Mouse (Mus musculus) erythroblast, adult 5-6 weeks (primary cell): ENCODE results near the gene Zbtb4. TPM values are rescaled to one million over a fixed set of nuclear protein-coding genes. Genes with fewer than 3 reads are reported as not detected.
"Not testable (repeated sequence)": the region's sequence is repeated elsewhere in the genome, so short reads cannot be mapped to it uniquely, and the experiment has no call there.

ENCODE experiments used
- ATAC-seq: replicated peaks from 2 replicates; pipeline ENCODE4 v1.8.0; 2016; ENCODE audit warnings: moderate number of reproducible peaks, mild to moderate bottlenecking, moderate TSS enrichment, inconsistent platforms; ENCODE audit not compliant: poor library complexity, low FRiP score, severe bottlenecking
- total RNA-seq, 2 experiments: library from RNA; stranded (forward) in 1 of 2; stranded (reverse) in 1 of 2; fragments of 150-400 nt in 1 of 2; fragments of 200-764, 138-1000 nt in 1 of 2; gene quantifications; 2 replicates each; pipeline versions ENCODE4 v1.2.3 to v1.2.4; 2015 to 2017; ENCODE audit warnings: low replicate concordance in 2 of 2

Zbtb4 gene
- total RNA-seq (2015; ENCODE audit: low replicate concordance) (1.7 and 1.9 TPM in 2 replicates), total RNA-seq (2017; ENCODE audit: low replicate concordance) (0.94 and 2.4 TPM in 2 replicates)

GRCm38 (mm10) chr11:69765221-69766125, at the start of gene Zbtb4:
TSS of gene Zbtb4 (plus strand) at chr11:69765912.
- no peak for ATAC-seq

DNA sequence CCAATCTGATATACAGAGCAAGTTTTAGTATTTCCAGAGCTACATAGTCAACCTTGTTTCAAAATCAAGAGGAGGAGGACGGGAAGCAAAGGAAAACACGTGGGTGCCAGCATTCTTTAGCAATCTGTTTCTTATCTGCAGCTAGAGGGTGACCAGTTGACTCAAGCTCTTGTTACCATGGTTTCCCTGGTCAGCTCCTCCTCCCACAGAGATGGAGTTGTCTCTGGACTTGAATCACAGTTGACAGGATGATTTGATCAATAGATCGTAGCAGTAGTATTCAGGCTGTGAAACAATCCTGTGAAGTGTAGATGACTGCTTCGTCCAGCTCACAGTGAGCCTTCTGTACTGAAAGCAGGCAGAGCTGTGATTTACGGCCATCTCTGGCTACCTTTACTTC, 49.8 kb upstream of the Zbtb4 start:
- no peak for ATAC-seq

DNA sequence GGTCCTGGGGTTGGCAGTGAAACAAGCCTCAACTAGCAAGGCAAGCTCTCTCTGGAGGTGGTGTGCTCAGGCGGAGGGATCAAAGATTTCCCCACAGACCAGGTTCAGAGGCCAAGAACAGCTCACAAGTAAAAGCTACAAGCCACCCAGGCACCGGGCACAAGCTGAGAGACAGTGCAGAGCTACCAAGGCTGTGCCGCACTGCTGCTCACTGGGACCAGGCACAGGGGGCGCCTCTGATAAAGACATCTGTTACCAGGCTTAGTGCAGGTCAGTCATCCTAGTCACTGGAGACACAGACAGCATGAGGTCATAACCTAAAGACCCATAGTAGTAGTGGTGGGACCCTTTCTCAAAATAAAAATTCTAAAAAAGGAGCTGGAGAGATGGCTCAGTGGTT, 48.8 kb upstream of the Zbtb4 start:
- no peak for ATAC-seq

DNA sequence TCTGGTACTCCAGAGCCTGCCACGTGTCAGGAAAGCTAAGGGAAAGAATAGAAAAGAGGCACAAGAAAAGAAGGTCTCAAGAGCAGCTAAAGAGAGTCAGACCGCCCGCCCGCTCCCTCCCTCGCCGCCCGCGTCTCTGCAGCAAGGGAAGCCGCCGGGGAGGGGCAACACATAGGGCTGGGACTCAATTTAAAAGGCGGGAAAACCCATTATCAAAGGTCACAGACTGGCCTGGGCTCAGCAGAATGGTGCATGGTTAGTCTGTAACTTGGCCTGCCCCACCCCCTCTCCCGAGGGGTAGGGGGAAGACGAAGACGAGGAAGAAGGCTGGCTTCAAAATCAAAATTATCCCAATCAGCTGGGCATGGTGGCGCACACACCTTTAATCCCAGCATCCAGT, 47.1 kb upstream of the Zbtb4 start:
- peak; percentile 85 for ATAC-seq

GRCm38 (mm10) chr11:69719423-69719822, 46.3 kb upstream of the Zbtb4 start:
- 0 out of 2 replicates have a peak, but pooled peaks have one; percentile 42 for ATAC-seq

DNA sequence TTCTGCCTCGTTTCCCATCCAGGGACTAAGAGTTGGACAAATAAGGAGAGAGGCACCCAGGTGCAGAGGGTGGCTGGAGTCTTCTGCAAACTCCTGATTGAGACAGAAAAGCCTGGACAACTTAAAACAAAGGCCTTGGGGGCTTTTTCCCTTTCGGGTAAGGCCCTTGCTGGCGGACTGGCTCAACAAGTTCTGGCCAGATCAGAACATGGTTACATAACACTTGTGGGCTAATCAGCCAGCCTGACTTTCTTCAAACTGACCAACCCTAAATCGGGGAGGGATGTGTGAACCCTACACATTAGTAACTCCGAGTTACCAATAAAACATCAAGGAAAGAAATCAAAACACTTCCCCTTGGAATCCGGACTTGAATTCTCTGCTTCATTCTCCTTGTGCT, 44.9 kb upstream of the Zbtb4 start:
- no peak for ATAC-seq

- no peak for ATAC-seq
Measured at GRCm38 (mm10) chr11:69723074-69723473, 42.6 kb upstream of the Zbtb4 start.

- no peak for ATAC-seq
Measured at GRCm38 (mm10) chr11:69725951-69726350, 39.8 kb upstream of the Zbtb4 start.

DNA sequence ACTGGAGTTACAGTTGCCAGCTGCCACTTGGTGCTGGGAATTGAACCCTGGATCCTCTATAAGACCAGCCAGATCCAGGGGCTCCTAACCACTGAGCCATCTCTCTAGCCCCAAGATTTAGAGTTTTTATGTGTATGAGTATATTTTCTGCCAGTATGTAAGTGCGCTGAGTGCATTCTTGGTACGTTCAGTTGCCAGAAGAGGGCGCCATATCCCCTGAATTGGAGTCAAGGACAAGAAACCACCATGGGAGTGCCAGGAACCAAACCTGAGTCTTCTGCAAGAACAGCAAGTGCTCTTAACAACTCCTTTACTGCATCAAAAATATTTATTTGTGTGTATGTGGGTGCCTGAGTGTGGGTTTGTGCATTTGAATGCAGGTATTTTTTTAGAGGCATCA, 36.6 kb upstream of the Zbtb4 start:
- peak; percentile 68 for ATAC-seq

GRCm38 (mm10) chr11:69731408-69731807, 34.3 kb upstream of the Zbtb4 start:
- ATAC-seq: not testable (repeated sequence)

DNA sequence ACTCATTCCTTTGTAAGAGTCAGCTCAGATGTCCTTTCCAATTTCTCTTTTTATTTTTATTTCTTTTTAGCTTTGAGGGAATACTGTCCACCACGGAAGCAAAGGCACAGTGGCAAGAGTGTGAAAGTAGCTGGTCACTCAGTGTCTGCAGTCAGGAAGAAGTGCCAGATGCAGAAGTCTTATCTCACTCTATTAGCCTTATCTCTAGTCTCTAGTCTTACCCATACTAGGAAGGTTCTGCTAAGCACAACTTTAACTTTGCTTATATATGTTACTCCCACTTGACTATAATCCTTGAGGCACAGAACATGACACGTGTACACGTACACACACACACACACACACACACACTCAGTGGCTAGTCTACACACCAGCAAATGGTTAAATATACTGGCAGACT, 14.1 kb upstream of the Zbtb4 start:
- peak; percentile 30; the same call in 1 of the 2 replicates for ATAC-seq

DNA sequence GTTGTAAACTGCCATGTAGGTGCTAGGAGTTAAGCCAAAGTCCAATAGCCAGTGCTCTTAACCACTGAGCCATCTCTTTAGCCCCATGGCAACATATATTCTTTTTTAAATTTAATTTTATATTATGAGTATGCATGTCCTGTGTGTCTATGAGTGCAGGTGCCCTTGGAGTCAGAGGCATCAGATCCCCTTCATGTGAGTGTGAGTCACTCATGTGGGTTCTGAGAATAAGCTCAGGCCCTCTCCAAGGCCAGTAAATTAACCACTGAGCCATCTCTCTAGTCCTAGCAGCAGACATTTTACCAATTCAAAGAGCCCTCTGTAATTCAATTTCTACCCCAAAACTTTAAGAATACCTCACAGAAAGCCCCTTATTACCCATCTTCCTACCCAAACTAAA, 13.0 kb upstream of the Zbtb4 start:
- no peak for ATAC-seq

- no peak for ATAC-seq
Measured at GRCm38 (mm10) chr11:69754233-69754632, 11.5 kb upstream of the Zbtb4 start.

DNA sequence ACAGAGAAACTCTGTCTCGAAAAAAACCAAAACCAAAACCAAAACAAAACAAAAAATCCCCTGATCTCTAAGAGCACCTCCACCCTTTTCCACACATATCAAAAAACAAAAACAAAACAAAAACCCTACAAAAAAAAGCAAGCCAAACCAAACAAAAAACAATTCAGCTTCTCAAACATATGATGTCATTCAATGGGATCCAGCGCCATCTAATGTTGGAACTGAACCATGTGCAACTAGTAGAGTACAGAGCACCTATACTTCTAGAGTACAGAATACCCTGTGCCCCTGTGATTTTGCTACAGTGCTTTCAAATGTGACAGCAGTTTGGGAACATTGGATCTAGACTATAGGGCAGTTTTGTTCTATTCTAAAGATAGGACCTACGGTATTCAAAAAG, 11.0 kb upstream of the Zbtb4 start:
- no peak for ATAC-seq

- ATAC-seq: peak; percentile 8
Measured at GRCm38 (mm10) chr11:69757303-69758089, 8.2 kb upstream of the Zbtb4 start.

DNA sequence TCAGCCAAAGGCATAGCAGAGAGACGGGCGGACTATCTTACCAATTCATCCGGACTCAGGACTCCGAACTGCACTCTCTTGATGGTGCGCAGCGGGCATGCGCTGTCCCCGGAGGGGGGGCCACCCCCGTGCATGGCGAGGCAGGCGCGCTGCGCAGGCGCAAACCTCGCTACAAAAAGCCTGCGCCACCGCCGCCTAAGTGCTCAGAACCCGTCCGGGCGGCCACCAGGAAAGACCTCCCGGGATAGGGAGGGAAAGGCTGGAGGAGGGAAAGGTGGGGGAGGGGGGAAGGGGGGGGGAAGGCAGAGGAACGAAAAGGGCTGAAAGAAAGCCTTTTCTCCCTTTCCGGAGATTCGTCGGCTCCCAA, 7.6 kb upstream of the Zbtb4 start:
- peak; percentile 73 for ATAC-seq

DNA sequence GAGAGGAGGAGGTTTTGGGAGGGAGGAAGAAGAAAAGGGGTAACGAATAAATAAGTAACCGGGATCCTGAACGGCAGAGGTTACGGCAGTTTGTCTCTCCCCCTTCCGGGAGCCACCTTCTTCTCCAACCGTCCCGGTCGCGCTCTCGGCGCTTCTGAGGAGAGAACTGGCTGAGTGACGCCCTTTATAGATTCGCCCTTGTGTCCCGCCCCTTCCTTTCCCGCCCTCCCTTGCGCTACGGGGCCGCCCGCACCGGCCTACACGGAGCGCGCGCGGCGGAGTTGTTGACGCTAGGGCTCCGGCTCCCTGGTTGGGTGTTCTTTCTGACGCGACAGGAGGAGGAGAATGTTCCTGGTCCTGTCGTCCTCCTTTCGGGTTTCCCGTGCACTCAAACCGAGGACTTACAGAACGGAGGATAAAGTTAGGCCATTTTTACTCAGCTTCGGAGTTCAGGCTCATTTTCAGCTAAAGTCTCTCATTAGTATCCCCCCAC, 7.2 kb upstream of the Zbtb4 start, which contains the start of gene Polr2a:
Gene Polr2a, minus strand, starts transcription at position 160 of the 493 bp plus-strand sequence.
- ATAC-seq: peak; percentile 81

DNA sequence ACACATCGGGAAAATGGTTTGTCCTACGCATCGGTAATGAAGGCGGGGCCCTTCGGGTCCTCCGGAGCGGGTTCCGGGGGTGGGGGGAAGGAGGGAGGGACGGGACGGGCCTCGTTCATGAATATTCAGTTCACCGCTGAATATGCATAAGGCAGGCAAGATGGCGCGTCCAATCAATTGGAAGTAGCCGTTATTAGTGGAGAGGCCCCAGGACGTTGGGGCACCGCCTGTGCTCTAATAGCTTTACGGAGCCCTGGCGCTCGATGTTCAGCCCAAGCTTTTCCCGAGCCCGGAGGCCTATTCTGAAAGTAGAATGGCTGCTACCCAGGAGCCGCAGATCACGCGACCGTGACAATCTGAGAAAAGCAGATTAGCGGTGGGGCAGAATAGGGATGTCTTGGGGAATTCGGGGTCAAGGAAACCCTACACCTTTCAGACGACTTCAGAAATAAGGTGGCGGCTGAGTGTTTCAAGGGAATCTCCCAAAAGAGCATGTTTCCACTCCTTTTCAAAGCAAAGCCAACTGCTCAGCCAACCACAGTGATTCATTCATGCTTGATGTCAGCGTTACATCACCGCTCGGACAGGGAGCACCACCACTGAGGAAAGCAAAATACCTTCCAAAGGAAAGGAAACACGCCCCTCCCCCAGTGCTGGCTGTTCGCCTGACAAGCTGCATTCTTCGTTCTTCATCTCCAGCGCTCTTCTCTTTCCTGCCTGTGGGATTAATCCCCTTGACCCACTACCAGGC, 6.6 kb upstream of the Zbtb4 start:
- peak; percentile 77 for ATAC-seq

DNA sequence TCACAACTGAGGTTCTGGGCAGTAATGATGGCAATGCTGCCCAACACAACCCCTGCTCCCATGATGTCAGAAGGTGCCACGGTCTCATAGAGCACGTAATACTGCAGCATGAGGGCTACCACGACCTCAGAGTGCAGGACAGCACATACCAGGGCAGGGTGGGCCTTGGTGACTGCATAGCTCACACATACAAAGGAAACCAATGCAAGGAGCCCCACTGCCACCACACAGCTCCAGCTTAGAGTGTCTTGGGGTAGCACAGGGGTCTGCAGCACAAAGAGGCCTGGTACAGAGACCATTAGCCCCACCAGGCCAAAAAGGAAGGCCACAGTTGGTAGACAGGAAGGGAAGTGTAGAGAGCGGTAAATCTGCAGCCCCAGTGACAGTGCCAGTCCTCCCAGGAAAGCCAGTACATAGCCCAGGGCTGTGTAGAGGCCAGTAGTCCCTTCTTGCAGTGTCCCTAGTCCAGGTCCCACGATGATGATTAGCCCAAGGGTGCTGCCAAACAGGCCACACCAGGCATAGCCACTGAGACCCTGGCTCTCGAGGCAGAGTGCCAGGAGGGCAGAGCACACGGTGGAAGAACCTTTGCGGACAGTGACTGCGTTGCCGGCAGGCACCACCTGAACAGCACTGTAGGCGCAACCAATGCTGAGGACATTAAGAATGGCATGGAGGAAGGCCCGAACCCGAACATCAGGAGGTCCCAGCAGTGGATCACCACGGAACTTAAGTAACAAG, 5.4 kb upstream of the Zbtb4 start:
- no peak for ATAC-seq
